Mouse (Mus musculus) ES-Bruce4 (cell line): ENCODE data around the gene Myo1g. TPM values are rescaled to one million over a fixed set of nuclear protein-coding genes. Genes with fewer than 3 reads are reported as not detected.

ENCODE experiments used
- H3K27ac ChIP-seq: 2 replicates; pipeline ENCODE4 v1.5.1; 2012; ENCODE audit warnings: low read length, inconsistent platforms; ENCODE audit not compliant: insufficient read depth
- H3K27me3 ChIP-seq: 2 replicates; pipeline ENCODE4 v1.6.1; 2012; ENCODE audit warnings: mild to moderate bottlenecking, low read length, inconsistent platforms; ENCODE audit not compliant: control insufficient read depth, poor library complexity, insufficient read depth, severe bottlenecking
- H3K36me3 ChIP-seq: 2 replicates; pipeline ENCODE4 v1.6.1; 2012; ENCODE audit warnings: inconsistent platforms, mild to moderate bottlenecking, low read length, moderate library complexity; ENCODE audit not compliant: control insufficient read depth, poor library complexity, insufficient read depth, severe bottlenecking
- H3K4me1 ChIP-seq: one replicate; pipeline ENCODE4 v1.8.1; 2011; ENCODE audit warnings: low read length; ENCODE audit not compliant: control insufficient read depth, insufficient read depth
- H3K4me3 ChIP-seq: 2 replicates; pipeline ENCODE4 v1.5.1; 2011; ENCODE audit warnings: low read depth, mild to moderate bottlenecking, low read length
- H3K9ac ChIP-seq: 2 replicates; pipeline ENCODE4 v1.6.1; 2012; ENCODE audit warnings: low read depth, mild to moderate bottlenecking, inconsistent platforms; ENCODE audit not compliant: poor library complexity, severe bottlenecking
- H3K9me3 ChIP-seq: replicated peaks from 2 replicates; pipeline ENCODE4 v1.6.1; 2012; ENCODE audit warnings: mild to moderate bottlenecking, low read length, inconsistent platforms; ENCODE audit not compliant: control insufficient read depth, poor library complexity, insufficient read depth, severe bottlenecking
- CTCF ChIP-seq: IDR thresholded peaks from one replicate; pipeline ENCODE4 v1.8.1; 2011; ENCODE audit warnings: low read depth, low read length
- EP300 ChIP-seq: IDR thresholded peaks from 2 replicates; pipeline ENCODE4 v1.6.1; 2011; ENCODE audit warnings: low read depth, low read length; ENCODE audit not compliant: insufficient read depth
- POLR2A ChIP-seq: IDR thresholded peaks from one replicate; pipeline ENCODE4 v1.8.1; 2011; ENCODE audit warnings: low read length; ENCODE audit not compliant: insufficient read depth
- polyA plus RNA-seq: library from polyadenylated mRNA; stranded (reverse); fragments of >200 nt; gene quantifications from 2 replicates; pipeline ENCODE4 v1.2.4, GENCODE M21; 2011; ENCODE audit warnings: low read depth; ENCODE audit not compliant: missing spikeins, insufficient read depth, insufficient read length

The Myo1g gene
- polyA plus RNA-seq, 1 experiment, result 0.36 TPM

- no peak for TF ChIP-seq EP300
- no peak for TF ChIP-seq POLR2A
- TF ChIP-seq CTCF, result no peak
- no peak overlapping the region for H3K4me3 ChIP-seq
These were observed 36.4 kb downstream of the Myo1g start for GRCm38 (mm10) chr11:6484244-6484959.

GRCm38 (mm10) chr11:6483103-6483502 lies 37.7 kb downstream of the Myo1g start:
- Histone ChIP-seq H3K4me1 (peaks cover 3% of the 10 kb centered on the region), H3K36me3 (no peaks in the 10 kb centered on the region), H3K9ac (no peak overlapping the region), H3K4me3 (no peak overlapping the region), H3K9me3 (no peaks in the 10 kb centered on the region), H3K27me3 (no peaks in the 10 kb centered on the region), H3K27ac (no peak overlapping the region)
- TF ChIP-seq CTCF, result no peak
- no peak for TF ChIP-seq EP300
- TF ChIP-seq POLR2A, result no peak

More at GRCm38 (mm10) chr11:6484244-6484959, 36.4 kb downstream of the Myo1g start:
- Histone ChIP-seq H3K9ac (no peak overlapping the region), H3K36me3 (no peaks in the 10 kb centered on the region), H3K27ac (no peak overlapping the region), H3K27me3 (no peaks in the 10 kb centered on the region), H3K9me3 (no peaks in the 10 kb centered on the region), H3K4me1 (peaks cover 3% of the 10 kb centered on the region)

GRCm38 (mm10) chr11:6481669-6482185 lies 39.0 kb downstream of the Myo1g start:
- Histone ChIP-seq H3K4me3 (no peak overlapping the region), H3K27me3 (no peaks in the 10 kb centered on the region), H3K4me1 (peaks cover 3% of the 10 kb centered on the region), H3K9ac (no peak overlapping the region), H3K36me3 (no peaks in the 10 kb centered on the region), H3K27ac (no peak overlapping the region), H3K9me3 (no peaks in the 10 kb centered on the region)
- TF ChIP-seq POLR2A (no peak), EP300 (no peak), CTCF (no peak)

GRCm38 (mm10) chr11:6480681-6481405 lies 39.9 kb downstream of the Myo1g start:
- TF ChIP-seq POLR2A (no peak), EP300 (no peak), CTCF (no peak)
- no peaks in the 10 kb centered on the region for H3K9me3 ChIP-seq
- H3K4me3 ChIP-seq, result no peak overlapping the region
- no peaks in the 10 kb centered on the region for H3K36me3 ChIP-seq
- no peaks in the 10 kb centered on the region for H3K27me3 ChIP-seq
- no peak overlapping the region for H3K9ac ChIP-seq
- no peak overlapping the region for H3K27ac ChIP-seq
- peaks cover 3% of the 10 kb centered on the region for H3K4me1 ChIP-seq

- peaks cover 2% of the 10 kb centered on the region for H3K4me1 ChIP-seq
- H3K27me3 ChIP-seq, result no peaks in the 10 kb centered on the region
- H3K4me3 ChIP-seq, result no peak overlapping the region
- H3K27ac ChIP-seq, result no peak overlapping the region
- H3K9ac ChIP-seq, result no peak overlapping the region
- no peaks in the 10 kb centered on the region for H3K9me3 ChIP-seq
- H3K36me3 ChIP-seq, result no peaks in the 10 kb centered on the region
- TF ChIP-seq EP300, result no peak
These were observed 40.6 kb downstream of the Myo1g start for GRCm38 (mm10) chr11:6480191-6480590.

- H3K36me3 ChIP-seq, result peaks cover 6% of the 10 kb centered on the region
- H3K27ac ChIP-seq, result no peak overlapping the region
- TF ChIP-seq EP300, result no peak
- no peak for TF ChIP-seq CTCF
- no peak for TF ChIP-seq POLR2A
- no peaks in the 10 kb centered on the region for H3K27me3 ChIP-seq
- no peak overlapping the region for H3K4me3 ChIP-seq
- no peaks in the 10 kb centered on the region for H3K9me3 ChIP-seq
- H3K9ac ChIP-seq, result no peak overlapping the region
- no peaks in the 10 kb centered on the region for H3K4me1 ChIP-seq
These were observed 41.5 kb downstream of the Myo1g start for GRCm38 (mm10) chr11:6479231-6479630.
